Mouse (Mus musculus): ENCODE results near the gene Lef1.

Gene Lef1

DNA sequence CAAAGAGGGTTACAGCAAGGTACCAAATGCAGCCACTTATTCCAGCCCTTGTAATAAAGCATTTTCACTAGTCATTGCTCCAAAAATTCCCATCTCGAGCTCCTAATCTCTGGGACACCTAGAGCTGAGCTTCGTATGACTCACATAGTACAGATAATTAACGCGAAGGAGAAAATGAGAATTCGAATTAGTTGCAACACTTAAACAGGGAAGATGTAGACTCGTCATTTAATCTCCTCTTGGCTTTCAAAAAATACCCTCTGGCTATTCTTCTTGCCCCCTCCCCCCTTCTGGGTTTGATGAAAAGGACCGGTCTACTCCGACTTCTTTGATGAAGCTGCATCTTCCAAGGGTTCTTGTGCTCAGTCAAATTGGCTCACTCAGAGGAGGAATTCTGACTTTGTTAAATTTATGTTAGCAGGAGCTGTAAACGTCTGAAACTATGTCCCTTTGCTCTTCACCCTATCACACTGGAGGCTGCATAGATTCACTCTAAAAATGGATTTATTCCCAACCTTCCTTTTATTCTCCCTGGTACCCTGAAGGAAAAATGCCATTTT, 2.1 kb upstream of the Lef1 start:
- no peak for DNase-seq (ENCODE audit: low spot score)

DNA sequence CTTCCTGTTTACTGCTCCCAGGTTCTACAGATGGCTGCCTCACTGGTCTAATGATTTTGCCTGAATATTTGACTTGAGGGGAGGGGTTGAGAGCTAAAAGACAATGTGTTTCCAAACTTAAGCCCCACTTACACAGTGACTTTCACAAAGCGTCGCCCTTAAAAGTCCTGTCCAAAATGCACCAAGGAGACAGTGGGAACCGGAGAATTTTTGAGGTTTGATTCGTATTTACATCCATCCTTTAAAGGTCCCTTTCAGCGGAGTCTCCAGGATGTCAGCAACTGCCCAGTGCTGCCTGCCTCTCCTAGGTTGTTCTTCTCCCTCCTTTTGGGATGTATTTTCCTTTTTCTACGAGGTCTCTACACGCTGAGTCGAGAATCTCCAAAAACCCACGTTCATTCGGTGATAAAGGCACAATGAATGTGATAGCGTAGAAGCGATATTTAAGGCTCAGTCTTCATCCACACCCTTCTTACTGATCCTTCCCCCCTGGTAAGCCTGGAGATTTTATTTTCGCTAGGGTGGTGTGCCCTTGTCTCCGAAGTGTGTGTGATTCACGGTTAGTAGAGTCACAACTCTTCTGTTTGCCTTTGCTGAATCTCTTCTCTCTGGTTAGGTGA, 1.1 kb upstream of the Lef1 start:
- no peak for DNase-seq (ENCODE audit: low spot score)

DNA sequence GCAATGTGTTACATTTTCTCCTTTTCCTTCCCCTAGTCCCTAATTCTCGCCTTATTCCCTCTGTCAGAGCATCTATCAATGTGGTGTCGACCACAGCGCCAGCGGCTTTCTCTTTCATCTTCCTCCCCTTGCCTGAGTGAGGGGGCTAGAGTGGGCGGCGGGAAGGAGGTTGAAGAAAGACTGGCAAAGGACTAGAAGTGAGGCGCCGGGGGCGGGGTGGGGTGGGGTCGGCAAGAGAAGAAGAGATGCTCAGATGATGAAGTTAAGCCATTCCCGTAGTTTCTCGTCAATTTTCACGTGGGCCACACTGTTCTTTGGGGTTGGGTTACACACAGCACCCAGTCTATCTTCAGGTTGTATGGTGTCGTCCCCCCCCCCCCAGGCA, 593 bp upstream of the Lef1 start:
- no peak for DNase-seq (ENCODE audit: low spot score)

DNA sequence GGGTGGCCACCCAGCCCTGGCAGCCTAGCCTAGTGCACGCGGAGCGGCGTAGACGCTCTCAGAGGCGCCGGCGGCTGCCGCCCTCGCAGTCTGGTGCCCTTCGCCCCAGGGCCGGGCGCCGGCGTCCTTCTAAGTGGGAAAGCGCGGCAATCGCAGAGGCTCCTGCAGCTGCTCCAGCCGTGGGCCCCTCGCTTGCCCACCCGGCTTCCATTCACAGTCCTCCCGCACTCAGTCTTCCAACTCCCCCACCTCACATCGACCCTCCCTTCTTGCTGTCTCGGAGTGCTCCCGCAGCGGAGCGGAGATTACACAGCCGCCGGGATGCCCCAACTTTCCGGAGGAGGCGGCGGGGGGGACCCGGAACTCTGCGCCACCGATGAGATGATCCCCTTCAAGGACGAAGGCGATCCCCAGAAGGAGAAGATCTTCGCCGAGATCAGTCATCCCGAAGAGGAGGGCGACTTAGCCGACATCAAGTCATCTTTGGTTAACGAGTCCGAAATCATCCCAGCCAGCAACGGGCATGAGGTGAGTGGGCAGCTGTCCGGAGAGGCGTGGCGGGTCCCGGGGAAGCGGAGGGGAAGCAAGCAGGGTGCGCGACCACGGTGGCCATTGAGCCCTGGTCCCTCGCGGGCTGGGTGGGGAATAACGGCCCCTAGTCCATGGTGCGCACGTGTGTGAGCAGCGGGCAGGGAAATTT, 1.0 kb downstream of the Lef1 start:
- no peak for DNase-seq (ENCODE audit: low spot score)

DNA sequence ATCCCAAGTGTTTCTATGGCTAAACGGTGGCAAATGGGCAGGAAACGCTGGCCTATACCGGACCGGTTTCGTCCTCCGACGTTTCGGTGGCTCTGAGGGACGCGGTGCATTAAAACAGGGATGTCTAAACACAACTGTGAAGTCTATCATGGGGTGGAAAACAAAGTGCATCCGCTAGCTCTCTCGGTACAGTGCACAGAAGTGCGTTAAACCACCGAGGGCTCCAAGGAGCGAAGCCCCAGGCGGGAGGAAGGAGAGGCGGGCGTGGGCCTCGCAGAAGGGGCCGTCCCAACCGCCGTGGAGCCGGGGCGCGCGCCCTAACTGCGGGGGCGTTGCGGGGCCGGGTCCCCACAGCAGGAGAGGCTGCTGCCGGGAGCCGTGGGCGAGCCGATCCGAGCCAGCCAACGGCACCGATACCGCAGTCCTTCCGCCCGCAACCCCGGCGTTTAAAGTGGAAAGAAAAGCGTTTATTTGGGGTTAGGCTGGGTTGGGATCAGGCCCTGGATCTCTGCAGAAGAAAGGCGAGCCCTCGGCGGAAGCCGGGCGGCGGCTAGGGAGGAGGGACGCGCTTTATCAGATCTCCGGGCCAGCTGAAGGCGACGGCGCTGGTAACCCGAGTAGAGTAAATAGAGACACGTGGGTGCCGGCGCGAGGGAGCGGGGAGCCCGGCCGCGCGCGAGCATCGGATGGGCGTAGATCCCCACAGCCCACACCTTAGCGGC, 1.7 kb downstream of the Lef1 start:
- no peak for DNase-seq (ENCODE audit: low spot score)

DNA sequence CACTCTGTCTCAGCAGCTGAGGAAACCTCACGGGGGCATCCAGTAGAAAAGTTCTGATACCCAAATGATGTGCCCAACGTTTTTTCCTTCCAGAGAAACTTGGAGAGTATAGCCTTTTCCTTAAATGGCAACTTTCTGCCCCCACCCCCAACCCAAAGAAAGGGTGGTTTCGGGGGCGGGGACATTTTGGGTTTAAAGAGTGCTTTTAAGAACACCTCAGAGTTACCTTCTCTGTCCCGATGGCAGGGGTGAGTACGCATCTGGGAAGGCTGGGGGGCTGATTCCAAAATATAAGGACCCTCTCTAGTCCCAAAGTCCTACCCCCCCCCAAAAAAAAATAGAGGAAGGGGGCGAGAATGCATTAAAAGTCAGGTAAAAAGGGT, 2.3 kb downstream of the Lef1 start:
- DNase-seq (ENCODE audit: low spot score) = no peak

DNA sequence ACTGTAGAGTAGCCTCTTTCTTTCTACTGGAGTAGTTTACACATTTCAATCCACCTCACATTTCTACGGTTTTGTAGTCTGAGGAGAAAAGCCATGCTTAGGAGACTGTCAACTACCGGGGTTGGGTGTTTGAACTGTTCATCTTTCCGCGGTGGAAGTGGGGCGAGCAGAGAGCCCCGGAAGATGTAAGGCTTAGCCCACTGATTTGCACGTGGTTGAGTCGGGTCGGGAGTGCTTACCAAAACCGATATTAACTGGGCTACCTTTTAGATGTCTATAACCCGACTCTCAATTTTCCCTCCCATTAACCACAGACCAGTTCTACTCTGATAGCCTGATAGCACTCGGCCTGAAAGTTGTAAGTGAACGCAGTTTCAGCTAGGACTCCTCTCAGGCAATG, 2.8 kb downstream of the Lef1 start:
- no peak for DNase-seq (ENCODE audit: low spot score)

DNA sequence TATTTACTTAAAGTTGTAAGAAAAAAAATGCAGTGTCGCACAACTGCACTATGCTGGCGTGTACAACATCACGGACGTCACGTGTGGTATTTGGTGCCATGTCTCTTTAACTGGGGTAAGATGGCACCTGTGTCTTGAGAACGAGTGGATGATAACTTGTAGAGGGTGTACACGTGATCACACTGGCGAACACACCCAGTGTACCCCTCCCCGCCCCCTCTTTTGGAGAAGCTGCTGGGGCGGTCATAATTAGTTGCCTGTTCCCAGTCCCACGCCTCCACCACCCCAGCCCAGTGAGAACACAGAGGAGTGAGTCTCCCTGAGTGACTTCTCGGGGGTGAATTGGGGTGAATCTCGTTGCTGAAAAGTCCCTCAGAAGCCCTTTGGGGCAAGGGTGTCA, 5.8 kb downstream of the Lef1 start:
- DNase-seq (ENCODE audit: low spot score) = no peak

DNA sequence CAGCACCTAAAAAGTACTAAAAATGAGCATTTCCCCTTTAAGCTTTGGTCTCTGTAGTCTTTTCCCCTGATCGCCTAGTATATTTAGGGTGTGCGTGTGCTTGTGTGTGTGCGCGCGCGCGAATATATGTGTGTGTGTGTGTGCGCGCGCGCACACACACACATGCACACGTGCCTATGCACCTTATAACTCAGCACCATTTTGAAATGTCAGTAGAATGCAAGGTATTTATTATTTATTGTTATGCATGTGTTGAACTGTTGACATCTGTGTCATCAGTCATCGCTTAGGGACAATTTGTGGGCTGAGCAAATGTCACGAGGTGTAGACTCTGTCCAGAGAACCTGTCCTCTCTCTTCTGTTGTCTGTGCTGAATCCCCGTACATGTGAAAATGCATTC, 7.1 kb downstream of the Lef1 start:
- DNase-seq (ENCODE audit: low spot score) = no peak

DNA sequence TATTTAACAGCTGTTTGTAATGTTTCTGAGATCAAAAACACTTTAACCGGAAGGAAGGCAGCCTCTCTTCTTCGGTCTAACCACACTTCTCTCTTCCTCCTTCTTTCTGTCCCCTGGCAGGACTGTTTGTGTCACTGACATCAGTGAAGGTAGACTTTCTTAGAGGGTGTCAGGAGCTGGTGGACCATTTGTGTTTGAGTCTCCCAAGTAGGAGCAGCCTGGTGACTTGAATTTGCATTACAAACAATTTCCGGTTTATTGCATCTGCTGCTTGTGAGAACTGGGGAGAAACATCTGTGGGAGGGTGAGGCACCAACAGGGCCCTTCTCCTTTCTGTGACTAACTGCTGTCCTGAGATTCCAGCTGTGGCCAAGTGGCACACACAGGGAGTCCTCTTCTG, 7.6 kb downstream of the Lef1 start:
- no peak for DNase-seq (ENCODE audit: low spot score)

DNA sequence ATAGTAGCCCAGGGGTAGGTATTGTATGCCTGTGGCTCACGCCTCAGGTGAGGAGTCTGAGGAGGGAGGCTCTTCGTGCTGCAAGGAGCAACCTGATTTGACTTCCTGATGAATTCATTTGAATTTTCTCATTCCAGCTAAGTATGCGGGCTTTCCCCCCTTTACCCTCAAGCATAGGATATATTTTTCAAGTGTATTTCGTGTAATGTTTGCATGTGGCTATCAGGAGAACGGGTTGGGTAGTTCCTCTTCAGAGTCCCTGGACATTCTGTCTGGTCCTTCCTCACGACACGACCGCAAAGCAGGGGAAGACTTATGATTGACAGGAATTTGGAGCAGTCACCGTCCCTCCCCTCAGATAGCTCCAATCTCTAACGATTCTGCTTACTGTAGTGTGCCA, 9.2 kb downstream of the Lef1 start:
- DNase-seq (ENCODE audit: low spot score) = no peak

DNA sequence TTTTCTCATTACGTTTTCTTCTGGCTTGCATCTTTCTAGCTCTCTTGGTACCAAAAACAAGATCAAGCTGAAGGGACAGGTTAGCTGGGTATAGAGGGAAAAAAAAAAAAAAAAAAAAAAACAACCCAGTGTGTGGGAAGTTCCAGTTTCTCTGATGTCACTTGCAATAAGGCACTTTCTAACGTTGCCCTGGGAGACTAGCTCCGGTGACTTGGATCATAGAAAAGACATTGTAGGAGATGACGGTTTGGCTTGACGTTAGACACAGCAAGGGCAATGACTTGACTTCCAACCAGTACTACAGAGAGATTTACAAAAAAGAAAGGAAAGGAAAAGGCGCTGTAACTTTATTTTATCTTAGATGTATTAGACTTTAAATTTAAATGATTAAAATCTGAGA, 13.2 kb downstream of the Lef1 start:
- DNase-seq (ENCODE audit: low spot score) = no peak

DNA sequence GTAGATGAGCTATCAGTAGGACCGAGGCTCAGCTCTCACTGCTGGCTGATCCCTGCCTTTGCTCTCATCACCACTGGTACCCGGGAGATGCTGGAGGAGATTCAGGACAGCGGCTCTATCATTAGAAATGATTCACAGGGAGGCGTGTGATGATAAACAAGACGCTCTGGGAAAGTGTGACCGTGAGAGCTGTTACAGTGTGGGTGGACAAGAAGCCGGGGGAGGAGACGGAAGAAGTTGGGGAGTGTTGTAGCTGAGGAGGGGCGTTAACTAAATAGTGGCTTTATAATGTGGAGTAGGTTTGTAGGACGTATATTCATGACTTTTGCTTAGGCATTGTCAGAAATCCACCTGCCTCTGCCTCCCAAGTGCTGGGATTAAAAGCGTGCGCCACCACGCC, 15.6 kb downstream of the Lef1 start:
- DNase-seq (ENCODE audit: low spot score) = no peak

DNA sequence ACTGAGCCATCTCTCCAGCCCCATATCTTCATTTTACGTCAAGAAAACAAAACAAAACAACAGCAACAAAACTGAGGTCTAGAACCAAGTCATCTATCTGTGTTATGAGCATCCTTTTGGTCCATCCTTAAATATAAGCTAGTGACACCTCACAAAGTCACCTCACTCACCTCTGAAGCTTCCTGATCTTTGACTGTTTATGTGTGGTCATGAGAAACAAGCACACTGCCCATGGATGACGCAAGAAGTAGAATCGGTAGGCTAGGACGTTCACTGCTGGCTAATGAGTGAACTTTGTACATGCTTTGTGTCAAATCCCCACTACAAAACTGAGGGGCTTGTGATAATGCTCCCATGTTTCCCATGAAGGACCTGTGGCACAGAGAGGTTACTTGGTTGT, 16.2 kb downstream of the Lef1 start:
- DNase-seq (ENCODE audit: low spot score) = no peak

DNA sequence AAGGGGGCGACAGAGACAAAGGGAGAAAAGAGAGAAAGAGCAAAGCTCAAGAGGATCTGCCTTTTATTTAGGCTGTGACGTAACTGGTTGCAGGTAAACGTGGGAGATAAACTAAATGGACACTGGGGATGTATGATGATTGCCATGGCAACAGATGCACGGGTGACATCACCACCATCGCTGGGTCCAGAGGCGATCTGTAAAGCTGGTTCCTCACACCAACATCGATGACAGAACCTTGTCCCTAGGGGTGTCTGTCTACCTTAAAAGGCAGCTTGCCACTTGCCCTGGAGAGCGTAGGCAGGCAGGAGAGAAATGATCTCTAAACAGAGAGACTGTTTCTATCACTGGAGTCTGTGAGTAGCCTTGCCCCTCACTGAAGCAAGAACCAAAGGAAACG, 23.7 kb downstream of the Lef1 start:
- no peak for DNase-seq (ENCODE audit: low spot score)

DNA sequence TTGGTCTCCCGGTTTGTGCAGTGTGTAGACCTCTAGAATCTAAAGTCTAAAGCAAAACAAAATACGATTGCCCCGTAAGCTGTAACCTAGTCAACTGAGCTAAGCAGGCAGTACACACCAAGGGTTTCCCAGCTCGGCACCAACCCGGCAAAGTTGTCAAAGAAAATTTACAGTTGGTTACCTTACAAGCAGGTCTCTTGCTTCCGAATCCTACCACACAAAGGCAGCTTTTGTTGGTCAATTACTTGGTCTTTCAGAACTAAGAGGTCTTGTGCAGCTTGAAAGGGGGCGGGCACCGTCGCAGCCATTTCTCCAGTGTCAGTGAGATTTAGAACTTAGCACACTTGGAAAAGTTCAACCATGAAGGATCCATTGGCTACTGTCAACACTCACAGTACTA, 25.2 kb downstream of the Lef1 start:
- no peak for DNase-seq (ENCODE audit: low spot score)

DNA sequence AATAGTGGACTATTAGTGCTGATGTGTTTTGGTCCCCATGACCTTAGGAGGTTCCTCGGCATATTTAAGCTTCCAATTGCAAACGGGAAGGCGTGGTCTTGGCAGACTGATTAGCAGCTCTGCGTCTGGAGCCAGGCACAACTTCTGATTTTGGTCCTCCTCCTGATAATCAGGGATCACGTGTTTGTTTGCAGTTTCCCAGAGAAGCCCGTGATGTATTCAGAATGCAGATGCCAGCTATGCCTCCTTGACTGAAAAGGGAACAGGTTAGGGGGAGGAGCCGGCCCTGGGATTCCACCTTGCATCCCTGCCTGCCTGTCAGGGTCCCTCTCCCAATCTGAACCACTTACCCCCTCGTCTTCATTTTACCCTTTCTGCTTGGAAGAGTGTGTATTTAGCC, 26.2 kb downstream of the Lef1 start:
- DNase-seq (ENCODE audit: low spot score) = no peak

DNA sequence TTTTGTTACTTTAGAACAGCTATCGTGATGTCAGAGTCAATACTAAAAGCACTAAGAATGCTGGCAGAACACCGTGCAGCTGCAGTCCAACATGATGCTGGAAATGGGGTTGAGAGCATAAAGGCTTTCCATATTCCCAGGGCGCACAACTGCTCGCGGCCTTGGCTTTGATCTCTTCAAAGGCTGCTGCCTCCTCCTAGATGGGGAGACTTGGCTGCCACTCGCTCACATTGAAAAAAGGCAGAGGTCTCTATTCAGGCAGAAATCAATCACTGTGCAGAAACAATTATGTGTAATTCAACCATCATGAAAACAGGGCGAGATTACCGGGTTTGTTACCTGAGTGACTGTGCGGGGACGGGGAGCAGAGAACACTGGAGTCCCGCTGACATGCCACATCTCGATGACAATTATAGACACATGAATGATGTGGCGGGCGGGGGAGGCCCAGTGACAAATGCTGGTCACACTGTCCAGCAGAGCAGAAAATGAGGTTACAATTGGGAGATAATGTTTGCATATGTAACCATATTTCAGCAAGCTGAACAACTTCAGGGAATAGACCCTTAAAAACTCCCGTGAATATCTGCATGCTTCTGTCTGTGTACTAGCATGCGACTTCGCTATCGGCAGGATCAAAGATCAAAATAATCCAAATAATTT, 27.0 kb downstream of the Lef1 start:
- no peak for DNase-seq (ENCODE audit: low spot score)

DNA sequence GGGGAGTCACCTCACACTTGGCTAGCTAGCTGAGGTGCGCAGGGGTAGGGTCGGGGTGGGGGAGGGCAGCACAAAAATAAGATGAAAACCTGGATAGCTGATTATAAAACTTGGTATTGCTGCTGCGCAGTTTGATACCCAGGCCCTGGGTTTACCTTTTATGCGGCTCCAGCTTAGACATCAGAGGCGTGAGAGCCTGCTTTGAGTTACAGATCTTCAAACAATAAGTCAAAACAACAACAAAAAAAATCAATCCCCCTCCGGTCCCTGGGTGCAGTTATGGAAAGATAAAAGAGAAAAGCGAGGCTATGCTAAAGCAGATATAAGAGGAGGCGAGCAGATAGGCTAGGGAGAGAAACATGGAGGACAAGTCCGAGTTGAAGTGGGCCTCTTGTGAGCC, 28.0 kb downstream of the Lef1 start:
- DNase-seq (ENCODE audit: low spot score) = no peak

DNA sequence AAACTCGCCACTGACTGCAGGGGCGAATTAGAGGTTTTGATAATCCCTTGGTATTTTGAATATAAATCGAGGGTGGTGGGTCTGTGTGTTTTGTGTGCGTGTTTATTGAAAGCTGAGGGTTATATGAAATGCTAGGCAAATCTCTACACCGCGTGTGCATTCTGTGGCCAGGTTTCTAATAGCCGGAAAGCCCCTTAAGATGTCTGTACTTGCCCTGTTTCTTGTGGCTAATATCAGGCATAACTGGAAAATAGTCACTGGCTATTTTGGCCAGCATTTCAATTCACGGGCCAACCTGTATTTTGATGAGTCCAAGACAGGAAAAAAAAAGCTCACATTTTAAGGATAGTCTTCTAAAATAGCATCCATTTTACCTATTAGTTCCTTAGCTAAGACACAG, 28.5 kb downstream of the Lef1 start:
- no peak for DNase-seq (ENCODE audit: low spot score)

DNA sequence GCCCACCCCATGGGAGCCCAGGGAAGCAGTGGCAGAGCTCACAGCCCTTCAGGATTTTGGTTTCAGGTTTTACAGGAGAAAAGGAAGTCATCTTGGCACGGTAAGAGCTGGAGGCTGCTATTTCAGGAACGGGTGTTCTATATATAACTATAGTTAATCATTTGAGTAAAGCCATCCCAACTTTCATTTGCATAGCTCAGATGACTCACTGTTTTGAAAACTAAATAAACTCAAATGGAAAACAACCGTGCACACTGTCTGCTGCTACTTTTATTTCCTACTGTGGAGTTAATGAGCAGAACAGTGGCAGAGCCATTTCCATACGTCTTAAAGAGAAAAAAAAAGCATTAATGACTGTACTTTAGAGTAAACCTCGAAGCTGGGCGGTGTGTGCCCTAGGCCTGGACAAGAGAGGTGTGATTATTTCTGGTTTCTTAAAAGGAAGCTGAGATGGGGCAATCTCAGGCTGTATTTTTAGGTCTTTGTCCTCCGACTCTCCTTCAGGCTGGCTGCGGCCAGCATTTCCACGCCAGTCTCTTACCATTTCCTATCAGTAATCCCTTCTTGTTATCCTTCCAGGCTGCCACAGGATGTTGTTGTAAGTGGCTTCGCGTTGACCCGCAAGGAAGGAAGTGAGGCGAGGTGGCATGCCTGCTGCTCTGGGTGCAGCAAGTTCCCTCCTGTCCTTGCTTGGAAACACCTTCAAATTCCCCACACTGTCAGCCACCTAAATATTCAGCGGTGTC, 29.2 kb downstream of the Lef1 start:
- no peak for DNase-seq (ENCODE audit: low spot score)

DNA sequence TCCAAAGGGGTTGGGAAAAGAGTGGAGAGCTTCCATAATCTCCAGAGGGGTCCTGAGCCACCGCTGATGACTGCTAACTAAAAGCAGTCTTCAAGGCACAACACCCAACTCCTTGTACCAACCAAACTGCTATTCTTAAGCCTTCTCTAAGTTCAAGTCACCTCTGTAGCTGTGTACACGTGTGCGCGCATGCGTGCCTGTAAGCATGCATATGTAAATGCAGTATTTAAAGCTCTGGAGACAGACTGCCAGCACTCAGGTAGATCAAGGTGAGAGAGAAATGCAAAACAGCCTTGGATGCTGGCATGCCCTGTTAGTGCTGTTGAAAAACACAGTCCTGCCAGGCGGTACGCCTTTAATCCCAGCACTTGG, 29.8 kb downstream of the Lef1 start:
- DNase-seq (ENCODE audit: low spot score) = no peak

Measured in c-Kit-positive CD71-positive TER-119-positive erythroid progenitor cells, embryonic 14.5 days (primary cell).